16 mouse cellular contexts compared by ENCODE assay signal in the genomic region with DNA sequence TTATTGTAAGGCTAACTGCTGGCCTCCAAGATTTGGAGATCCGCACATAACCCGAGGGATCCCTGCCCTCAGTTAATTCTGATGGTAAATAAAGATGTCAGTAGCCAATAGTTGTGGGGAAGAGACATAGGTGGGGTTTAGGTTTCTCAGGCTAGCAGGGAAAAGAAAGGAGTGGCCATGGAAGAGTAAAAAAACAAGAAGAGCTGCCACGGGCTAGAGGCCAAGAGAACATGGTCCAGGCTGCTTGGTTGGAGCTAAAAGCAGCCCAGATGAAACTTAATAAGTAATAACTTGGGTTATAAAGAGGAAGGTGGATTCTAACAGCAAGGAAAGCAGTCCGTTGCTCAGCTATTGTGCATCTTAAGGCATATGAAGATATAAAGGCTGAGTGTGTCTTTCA.
"Had no signal": no experiment of that assay in that cellular context is flagged by ENCODE, and none has a peak within 500 bp of the region (broad histone marks: within the 10 kb centered on the region; RNA-seq: fewer than 3 reads in every experiment).

No protein-coding gene starts in this region.

- H3K4me3 ChIP-seq: limb, embryonic 10.5 days; limb, embryonic 13.5 days; liver, embryonic 12.5 days; liver, embryonic 15.5 days; lung, embryonic 15.5 days had no signal

- H3K27me3 ChIP-seq: limb, embryonic 13.5 days; liver, embryonic 12.5 days; liver, embryonic 15.5 days; lung, embryonic 15.5 days had no signal

- H3K9me3 ChIP-seq: limb, embryonic 10.5 days; limb, embryonic 13.5 days; liver, embryonic 12.5 days; liver, embryonic 15.5 days; lung, embryonic 15.5 days had no signal

- H3K27ac ChIP-seq: limb, embryonic 10.5 days; limb, embryonic 13.5 days; liver, embryonic 12.5 days; liver, embryonic 15.5 days; lung, embryonic 15.5 days had no signal

- DNase-seq: kidney, adult 11 months; kidney, postnatal 10 days; liver; lung, adult 18-20 months; lung, postnatal 10 days; lung, postnatal 4 days; midbrain, embryonic 14.5 days; thymus, adult 2 months; thymus, postnatal 14 days; thymus, postnatal 4 days had no signal

- H3K36me3 ChIP-seq: limb, embryonic 10.5 days; limb, embryonic 13.5 days; liver, embryonic 12.5 days; liver, embryonic 15.5 days; lung, embryonic 15.5 days had no signal

- H3K9ac ChIP-seq: limb, embryonic 13.5 days; liver, embryonic 12.5 days; liver, embryonic 15.5 days; lung, embryonic 15.5 days had no signal

- H3K4me1 ChIP-seq: limb, embryonic 10.5 days; limb, embryonic 13.5 days; liver, embryonic 12.5 days; liver, embryonic 15.5 days; lung, embryonic 15.5 days had no signal

- H3K4me2 ChIP-seq: limb, embryonic 13.5 days; liver, embryonic 12.5 days; liver, embryonic 15.5 days; lung, embryonic 15.5 days; midbrain, embryonic 11.5 days had no signal

- ATAC-seq: liver, embryonic 12.5 days had no signal
